Mouse (Mus musculus) gastrocnemius, postnatal 14 days (tissue): ENCODE data around the gene Vmn2r34. TPM values are rescaled to one million over a fixed set of nuclear protein-coding genes. Genes with fewer than 3 reads are reported as not detected.
"Not testable (repeated sequence)": the region's sequence is repeated elsewhere in the genome, so short reads cannot be mapped to it uniquely, and the experiment has no call there.

Source experiments
- DNase-seq: peaks from one replicate; pipeline ENCODE4 v3.0.0; 2021; ENCODE audit warnings: mixed read lengths
- intact Hi-C: fragments of 180-260 bp; cut with DNase I; formaldehyde crosslinking; loops from one replicate; pipeline ENCODE4 v1.15.1; 2025; ENCODE audit warnings: low total_unique reads
- long read RNA-seq, 2 experiments: library from polyadenylated mRNA; stranded (forward); transcript quantifications; one replicate each; pipeline ENCODE4 v2.0.0; 2021
- total RNA-seq, 2 experiments: library from RNA; stranded (reverse); gene quantifications; 2 replicates each; pipeline ENCODE4 v1.2.3; 2021

Gene Vmn2r34
- total RNA-seq = not detected
- long read RNA-seq, experiment 1 = 0 reads
- long read RNA-seq, experiment 2 = 0 reads

DNA sequence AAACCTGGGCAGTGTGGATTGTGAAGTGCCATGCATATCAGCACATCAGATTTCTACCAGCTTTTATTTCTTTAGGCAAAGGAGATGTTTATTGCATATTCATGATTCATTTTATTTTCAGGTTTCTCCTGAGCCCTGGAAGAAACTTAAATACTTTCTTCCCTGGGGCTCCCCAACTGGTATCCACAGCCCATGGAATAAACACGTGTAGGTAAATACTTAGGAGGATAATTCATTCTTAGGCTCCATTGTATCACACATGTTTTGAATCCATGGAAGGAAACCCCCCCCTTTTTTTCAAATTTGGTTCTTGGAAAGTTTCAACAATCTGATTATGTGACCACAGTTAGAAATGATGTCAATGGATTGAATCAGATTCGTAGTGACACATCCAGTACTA is at the start of gene Vmn2r34:
TSS of gene Vmn2r34 (minus strand) at position 101 of the 400 bp plus-strand sequence.
- DNase-seq, intact Hi-C loops: not testable (repeated sequence)

DNA sequence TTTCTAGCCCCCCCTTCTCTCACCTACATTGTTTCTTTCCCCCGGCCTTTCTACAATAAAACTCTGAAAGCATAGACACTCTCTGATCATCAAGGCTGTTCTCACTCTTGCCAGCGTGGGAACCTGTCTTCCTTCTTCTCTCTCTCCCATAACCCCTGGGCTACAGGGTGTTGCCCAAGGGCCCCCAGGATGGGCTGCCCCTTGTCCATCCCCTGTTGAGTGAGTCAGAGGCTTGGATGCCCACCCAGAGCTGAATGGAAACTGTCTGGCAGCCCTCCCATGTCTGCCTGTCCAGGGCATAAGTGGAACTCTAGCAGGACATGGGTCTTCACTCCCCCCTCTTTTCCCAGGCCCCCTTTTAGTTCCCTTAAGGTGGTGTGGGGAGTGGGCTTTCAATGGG is 15.3 kb downstream of the Vmn2r34 start:
- DNase-seq = not testable (repeated sequence)

More for the DNA sequence above, 15.3 kb downstream of the Vmn2r34 start:
- intact Hi-C loops = not testable (repeated sequence)

Other genes with a start within 250 kb of the Vmn2r34 start
- gene Vmn2r32, start 209.5 kb downstream of the Vmn2r34 start, total RNA-seq = not detected
- gene Vmn2r33, start 122.7 kb downstream of the Vmn2r34 start, total RNA-seq = not detected
- not detected for gene Vmn2r35, start 130.4 kb upstream of the Vmn2r34 start, total RNA-seq
- not detected for gene Vmn2r36, start 213.0 kb upstream of the Vmn2r34 start, total RNA-seq